Mouse (Mus musculus) left cerebral cortex, postnatal 25 days (tissue): ENCODE data around the gene Suclg1. TPM values are rescaled to one million over a fixed set of nuclear protein-coding genes. Genes with fewer than 3 reads are reported as not detected.

Experiments
- DNase-seq, 2 experiments: peaks; one replicate each; pipeline ENCODE4 v3.0.0; 2022; ENCODE audit warnings: low spot score in 2 of 2, mixed read lengths in 1 of 2
- intact Hi-C: fragments of 180-260 bp; cut with DNase I; formaldehyde crosslinking; loops from one replicate; pipeline ENCODE4 v1.15.1; 2025
- total RNA-seq, 2 experiments: library from RNA; stranded (reverse); gene quantifications; 2 replicates each; pipeline ENCODE4 v1.2.3; 2021

Suclg1 gene
- total RNA-seq, 2 experiments from 2014 or later: 123 to 129 TPM

DNA sequence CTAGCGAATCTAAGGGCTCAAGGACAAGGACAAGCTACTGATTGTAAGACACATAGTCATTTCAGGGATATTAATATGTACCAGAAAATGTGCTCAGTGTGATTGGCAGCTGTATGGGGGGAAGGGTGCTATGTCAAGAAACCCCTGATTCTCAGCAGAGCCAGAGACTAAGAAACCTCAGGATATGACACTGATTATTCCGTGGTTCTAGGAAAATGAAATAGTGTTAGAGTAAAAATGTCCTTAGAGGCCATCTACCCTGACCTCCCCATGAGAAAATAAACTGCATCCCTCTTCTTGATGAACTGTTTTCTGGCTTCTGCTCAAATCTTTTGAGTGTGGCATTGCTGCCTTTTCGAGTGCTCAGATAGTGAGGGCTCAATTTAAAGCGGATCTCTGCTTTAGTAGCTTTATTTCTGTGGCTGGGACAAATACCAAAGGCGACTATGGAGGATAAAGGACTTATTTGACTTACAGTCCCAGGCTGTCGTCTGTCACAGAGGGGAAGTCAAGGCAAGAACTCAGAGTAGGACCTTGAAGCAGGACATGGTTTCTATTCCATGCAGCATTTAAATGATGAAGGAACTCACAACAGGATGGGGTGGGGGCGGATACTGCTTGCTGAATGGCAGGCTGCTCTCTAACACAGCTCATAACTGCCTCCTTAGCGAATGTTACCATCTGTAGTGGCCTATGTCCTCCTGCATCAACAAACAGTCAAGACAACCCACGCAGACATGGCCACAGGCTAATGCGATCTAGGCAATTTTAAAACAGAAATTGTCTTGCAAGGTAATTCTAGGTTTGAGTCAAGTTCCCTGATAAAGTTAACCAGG, 60.7 kb downstream of the Suclg1 start:
- intact Hi-C loops: no loop called here
- no peak for DNase-seq

DNA sequence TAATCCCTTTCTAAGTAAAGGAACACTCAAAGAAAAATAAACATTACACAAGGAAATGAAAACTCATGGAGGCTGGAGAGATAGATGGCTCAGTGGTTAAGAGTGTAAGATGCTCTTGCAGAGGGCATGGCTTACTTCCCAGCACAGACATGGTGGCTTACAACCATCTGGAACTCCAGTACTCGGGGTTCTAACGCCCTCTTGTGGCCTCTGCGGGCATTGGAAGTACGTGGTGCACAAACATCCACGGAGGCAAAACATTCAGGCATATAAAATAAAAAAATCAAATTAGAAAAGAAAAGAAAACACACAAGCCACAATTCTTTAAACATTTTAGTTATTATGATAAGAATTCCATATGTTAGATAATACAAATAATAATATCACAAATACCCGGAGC, 63.2 kb downstream of the Suclg1 start:
- intact Hi-C loops: no loop called here
- no peak for DNase-seq

DNA sequence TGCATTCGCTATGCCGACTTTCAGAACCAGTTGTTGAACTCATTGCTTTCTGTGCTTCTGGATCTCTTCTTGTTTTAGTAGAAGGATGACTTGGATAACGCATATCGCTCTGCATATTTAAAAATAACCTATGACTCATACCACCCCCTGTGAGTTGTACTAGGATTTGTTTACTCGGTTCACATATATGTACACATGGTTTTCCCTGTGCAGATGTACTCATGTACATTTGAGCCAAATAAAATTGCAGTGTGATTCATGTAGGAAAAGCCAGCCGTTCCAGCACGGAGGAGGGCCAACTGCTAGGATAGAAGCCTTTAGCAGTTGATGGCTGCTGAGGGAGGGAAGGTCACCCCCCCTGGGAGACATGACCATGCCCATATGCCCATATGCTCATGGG, 63.6 kb downstream of the Suclg1 start:
- peak in 1 of 2 experiments; percentile 45 for DNase-seq

DNA sequence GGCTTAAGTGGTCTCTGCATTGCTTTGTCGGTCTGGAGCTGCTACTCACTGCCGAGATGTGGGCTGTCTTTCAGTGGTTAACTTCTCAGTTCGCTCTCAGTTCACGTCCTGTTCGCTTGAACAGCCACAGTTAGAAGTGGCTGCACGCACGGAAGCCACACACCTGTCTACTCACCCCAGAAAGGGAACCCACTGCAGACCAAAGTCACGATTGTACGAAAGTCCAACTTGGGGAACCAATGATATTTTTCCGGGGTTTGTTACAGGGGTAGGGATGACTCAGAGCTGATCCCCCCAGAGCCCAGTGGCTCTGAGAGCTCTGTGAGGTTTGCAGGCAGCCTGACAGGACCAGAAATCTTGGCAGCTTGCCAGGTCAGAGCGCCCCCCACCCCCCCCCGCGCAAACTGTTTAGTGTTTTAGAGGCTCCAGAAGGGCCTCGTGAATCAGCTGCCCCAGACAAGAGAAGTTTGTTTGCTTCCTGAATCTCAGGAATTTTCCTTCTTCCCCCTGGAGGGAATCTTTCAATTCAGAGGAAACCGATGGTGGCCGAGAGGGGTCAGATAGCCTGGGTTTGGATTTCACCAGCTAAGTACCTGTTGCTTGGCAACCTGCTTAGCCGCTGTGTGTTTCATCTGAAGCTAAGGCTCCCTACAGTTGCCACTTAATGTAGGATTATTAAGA, 66.9 kb downstream of the Suclg1 start:
- DNase-seq: peak; percentile 17 to 32
- intact Hi-C loops: no loop called here

More for the DNA sequence above, 63.6 kb downstream of the Suclg1 start:
- intact Hi-C loops: no loop called here

DNA sequence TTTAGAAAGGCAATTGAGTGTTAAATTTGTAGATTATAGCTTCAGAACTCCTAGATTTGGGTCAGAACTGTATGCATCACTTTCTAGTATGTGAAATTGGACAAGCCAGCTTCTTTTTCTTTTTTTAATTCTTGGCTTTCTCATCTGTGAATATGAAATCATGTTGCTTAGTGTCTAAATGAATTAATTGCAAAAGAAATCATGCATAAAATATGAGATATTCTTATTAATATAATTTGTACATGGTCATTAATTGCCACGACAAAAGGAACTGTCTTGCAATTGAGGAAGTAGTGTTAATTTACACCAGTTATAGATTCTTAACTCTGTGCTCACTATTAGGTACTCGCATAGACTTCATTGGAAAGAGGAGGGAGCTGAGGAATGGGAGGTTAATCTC, 74.1 kb downstream of the Suclg1 start:
- intact Hi-C loops: no loop called here
- no peak for DNase-seq

Other genes with a start within 250 kb of the Suclg1 start
- under 1 TPM; 0.41 to 0.60 TPM for gene Dnah6, start 26.7 kb upstream of the Suclg1 start, total RNA-seq
- not detected for gene 4931417E11Rik, start 221.3 kb downstream of the Suclg1 start, total RNA-seq